9 mouse cellular contexts compared by ENCODE assay signal in genomic region chr19:7144458-7144857, GRCm38 (mm10). TPM values are rescaled to one million over a fixed set of nuclear protein-coding genes. Genes with fewer than 3 reads are reported as not detected.
A peak's percentile ranks its signal among the peaks of the same experiment; 100 is the strongest.
DNase-seq lines count a peak whose midpoint lies in the region; ATAC-seq and TF ChIP-seq lines count a peak whose summit lies in the region.
"Had no signal": no experiment of that assay in that cellular context is flagged by ENCODE, and none has a peak within 500 bp of the region (broad histone marks: within the 10 kb centered on the region; RNA-seq: fewer than 3 reads in every experiment).

No protein-coding gene starts in this region.

- 73% methylated on average over 3 of the region's 3 CpGs for WGBS in kidney, embryonic 15.5 days
- 69% methylated on average over 3 of the region's 3 CpGs for WGBS in embryonic facial prominence, embryonic 15.5 days
- WGBS in limb, embryonic 11.5 days, result 77% methylated on average over 3 of the region's 3 CpGs
- 58% methylated on average over 3 of the region's 3 CpGs for WGBS in neural tube, embryonic 13.5 days
- 86% methylated on average over 3 of the region's 3 CpGs for WGBS in cerebellum, adult 2 months

- H3K4me2 ChIP-seq in kidney, embryonic 15.5 days, result peak overlapping the region; percentile 63
- H3K4me2 ChIP-seq in embryonic facial prominence, embryonic 15.5 days (replicated peaks), result peak overlapping the region; percentile 53; the same call in 1 of the 2 replicates
- H3K4me2 ChIP-seq in limb, embryonic 11.5 days (ENCODE audit: low read depth, severe bottlenecking), result peak overlapping the region; percentile 61
- peak overlapping the region; percentile 53 for H3K4me2 ChIP-seq in neural tube, embryonic 13.5 days

- no peak for TF ChIP-seq POLR2A in cerebellum, adult 2 months (IDR thresholded peaks at IDR 0.05; ENCODE audit: borderline replicate concordance, insufficient read depth, low read length)

- H3K4me3 ChIP-seq in kidney, embryonic 15.5 days (replicated peaks), result peak overlapping the region; percentile 33
- no peak overlapping the region for H3K4me3 ChIP-seq in embryonic facial prominence, embryonic 15.5 days (replicated peaks)
- no peak overlapping the region for H3K4me3 ChIP-seq in limb, embryonic 11.5 days (ENCODE audit: low read depth, low read length)
- peak overlapping the region; percentile 25; the same call in 1 of the 2 replicates for H3K4me3 ChIP-seq in neural tube, embryonic 13.5 days
- no peak overlapping the region for H3K4me3 ChIP-seq in cerebellum, adult 2 months (replicated peaks; ENCODE audit: insufficient read depth, low read depth, low read length)

- no peak for ATAC-seq in kidney, embryonic 15.5 days (replicated peaks; ENCODE audit: low FRiP score)
- no peak for ATAC-seq in embryonic facial prominence, embryonic 15.5 days (ENCODE audit: insufficient number of reproducible peaks, low FRiP score, low TSS enrichment, low read depth)
- ATAC-seq in limb, embryonic 11.5 days (ENCODE audit: insufficient number of reproducible peaks, low FRiP score, low TSS enrichment, low read depth), result no peak
- ATAC-seq in neural tube, embryonic 13.5 days (ENCODE audit: low read depth), result no peak
- ATAC-seq in inflammation-experienced regulatory T-cells, adult 6 months, result no peak

- no peak overlapping the region for H3K9ac ChIP-seq in kidney, embryonic 15.5 days
- H3K9ac ChIP-seq in embryonic facial prominence, embryonic 15.5 days, result no peak overlapping the region
- no peak overlapping the region for H3K9ac ChIP-seq in limb, embryonic 11.5 days (ENCODE audit: low read length)
- peak overlapping the region; percentile 55; the same call in 1 of the 2 replicates for H3K9ac ChIP-seq in neural tube, embryonic 13.5 days

- no peak for DNase-seq in kidney, adult 8-10 months
- no peak for DNase-seq in limb, embryonic 11.5 days (ENCODE audit: low spot score)
- DNase-seq in cerebellum, adult 2 months, result no peak
- no peak for DNase-seq in adipocyte (ENCODE audit: low spot score)

- no peak overlapping the region for H3K27ac ChIP-seq in kidney, embryonic 15.5 days
- no peak overlapping the region for H3K27ac ChIP-seq in embryonic facial prominence, embryonic 15.5 days (replicated peaks)
- H3K27ac ChIP-seq in limb, embryonic 11.5 days (replicated peaks; ENCODE audit: low read depth, low read length), result no peak overlapping the region
- no peak overlapping the region; the same call in 1 of the 2 replicates for H3K27ac ChIP-seq in neural tube, embryonic 13.5 days (replicated peaks)
- H3K27ac ChIP-seq in cerebellum, adult 2 months (ENCODE audit: insufficient read depth, low read length), result no peak overlapping the region
- H3K27ac ChIP-seq: heart, adult 2 months had no signal

- peaks cover 63% of the 10 kb centered on the region for H3K4me1 ChIP-seq in kidney, embryonic 15.5 days
- peaks cover 76% of the 10 kb centered on the region for H3K4me1 ChIP-seq in embryonic facial prominence, embryonic 15.5 days
- peaks cover 36% of the 10 kb centered on the region for H3K4me1 ChIP-seq in limb, embryonic 11.5 days (ENCODE audit: control insufficient read depth, insufficient read depth, low read length)
- H3K4me1 ChIP-seq in neural tube, embryonic 13.5 days (replicated peaks), result peaks cover 95% of the 10 kb centered on the region
- peaks cover 47% of the 10 kb centered on the region for H3K4me1 ChIP-seq in cerebellum, adult 2 months (ENCODE audit: control insufficient read depth, insufficient read depth, low read length)

- peaks cover 82% of the 10 kb centered on the region for H3K27me3 ChIP-seq in kidney, embryonic 15.5 days
- peaks cover 15% of the 10 kb centered on the region for H3K27me3 ChIP-seq in embryonic facial prominence, embryonic 15.5 days
- H3K27me3 ChIP-seq in limb, embryonic 11.5 days (ENCODE audit: control insufficient read depth, insufficient read depth, low read length), result peaks cover 20% of the 10 kb centered on the region
- peaks cover 44% of the 10 kb centered on the region for H3K27me3 ChIP-seq in neural tube, embryonic 13.5 days
- H3K27me3 ChIP-seq in cerebellum, adult 2 months (ENCODE audit: control insufficient read depth, insufficient read depth, low read length), result no peaks in the 10 kb centered on the region

- TF ChIP-seq CTCF in cerebellum, adult 2 months (IDR thresholded peaks at IDR 0.05; ENCODE audit: borderline replicate concordance, insufficient read depth, low read depth, low read length), result no peak

- H3K36me3 ChIP-seq in kidney, embryonic 15.5 days, result no peaks in the 10 kb centered on the region
- no peaks in the 10 kb centered on the region for H3K36me3 ChIP-seq in embryonic facial prominence, embryonic 15.5 days
- no peaks in the 10 kb centered on the region for H3K36me3 ChIP-seq in limb, embryonic 11.5 days (ENCODE audit: control insufficient read depth, insufficient read depth, low read length)
- H3K36me3 ChIP-seq in neural tube, embryonic 13.5 days, result no peaks in the 10 kb centered on the region

- no peaks in the 10 kb centered on the region for H3K9me3 ChIP-seq in kidney, embryonic 15.5 days (replicated peaks)
- no peaks in the 10 kb centered on the region for H3K9me3 ChIP-seq in embryonic facial prominence, embryonic 15.5 days (replicated peaks)
- H3K9me3 ChIP-seq in limb, embryonic 11.5 days (ENCODE audit: control insufficient read depth, low read length), result no peaks in the 10 kb centered on the region; the same call in 1 of the 2 replicates
- no peaks in the 10 kb centered on the region for H3K9me3 ChIP-seq in neural tube, embryonic 13.5 days

RNA-seq across cellular contexts. Expression of gene Flrt1, which starts 38.9 kb away (rescaled TPM):
- 4.4 and 5.0 TPM in 2 replicates for polyA plus RNA-seq in kidney, embryonic 15.5 days (2015; fragmentation: Nextera tagmentation; extraction: Ambion mirVana)
- polyA plus RNA-seq in embryonic facial prominence, embryonic 15.5 days (2015; fragmentation: Nextera tagmentation; extraction: Ambion mirVana), result 13.5 and 19.2 TPM in 2 replicates
- polyA plus RNA-seq in limb, embryonic 11.5 days (2014; fragmentation: Nextera tagmentation; extraction: Ambion mirVana), result 3.0 and 3.9 TPM in 2 replicates
- polyA plus RNA-seq in neural tube, embryonic 13.5 days (2015; fragmentation: Nextera tagmentation; extraction: Ambion mirVana), result 9.6 and 10.9 TPM in 2 replicates
- 5.4 and 6.2 TPM in 2 replicates for polyA plus RNA-seq in cerebellum, adult 2 months (2012; rRNA removed)
- polyA plus RNA-seq in inflammation-experienced regulatory T-cells, adult 6 months (2017; shearing (Covaris generic)), result under 1 TPM in 1 of 3 experiments, not detected in 2; 0.20 TPM

Comparison
In these comparisons a context has a peak if more than half of its experiments do, and no peak if none do; other contexts are left out.
1. H3K4me3 ChIP-seq: peak in kidney, embryonic 15.5 days (single experiment) and neural tube, embryonic 13.5 days (single experiment); none in embryonic facial prominence, embryonic 15.5 days (single experiment), limb, embryonic 11.5 days (single experiment) and cerebellum, adult 2 months (single experiment).
2. Peak in every context shown above with its lines, with median percentiles within 50 percentile points of each other: H3K4me2 ChIP-seq.